Mouse (Mus musculus) mature B cell (primary cell): ENCODE results near the gene Fam221b.

ENCODE experiments used
- in situ Hi-C: fragments of 300-500 bp; cut with MboI; formaldehyde crosslinking; loops from 2 replicates; pipeline ENCODE4 v1.14.3; 2019

The Fam221b gene

DNA sequence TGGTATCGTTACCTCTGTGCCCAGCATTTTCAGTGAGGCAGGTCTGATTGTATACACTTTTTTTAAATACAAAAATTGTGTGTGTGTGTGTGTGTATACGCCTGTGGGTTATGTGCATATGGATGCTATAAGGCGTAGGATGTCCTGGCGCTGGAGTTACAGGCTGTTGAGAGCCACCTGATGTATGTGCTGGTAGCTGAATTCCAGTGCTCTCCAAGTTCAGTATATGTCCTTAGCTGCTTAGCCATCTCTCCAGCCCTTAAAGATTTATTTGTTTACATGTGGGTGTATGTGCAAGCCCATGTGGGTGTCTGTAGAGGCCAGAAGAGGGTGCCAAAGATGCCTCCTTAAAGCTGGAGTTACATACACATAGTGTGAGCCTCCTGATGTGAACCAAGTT is 11.8 kb downstream of the Fam221b start:
- in situ Hi-C loops, result no loop called here

DNA sequence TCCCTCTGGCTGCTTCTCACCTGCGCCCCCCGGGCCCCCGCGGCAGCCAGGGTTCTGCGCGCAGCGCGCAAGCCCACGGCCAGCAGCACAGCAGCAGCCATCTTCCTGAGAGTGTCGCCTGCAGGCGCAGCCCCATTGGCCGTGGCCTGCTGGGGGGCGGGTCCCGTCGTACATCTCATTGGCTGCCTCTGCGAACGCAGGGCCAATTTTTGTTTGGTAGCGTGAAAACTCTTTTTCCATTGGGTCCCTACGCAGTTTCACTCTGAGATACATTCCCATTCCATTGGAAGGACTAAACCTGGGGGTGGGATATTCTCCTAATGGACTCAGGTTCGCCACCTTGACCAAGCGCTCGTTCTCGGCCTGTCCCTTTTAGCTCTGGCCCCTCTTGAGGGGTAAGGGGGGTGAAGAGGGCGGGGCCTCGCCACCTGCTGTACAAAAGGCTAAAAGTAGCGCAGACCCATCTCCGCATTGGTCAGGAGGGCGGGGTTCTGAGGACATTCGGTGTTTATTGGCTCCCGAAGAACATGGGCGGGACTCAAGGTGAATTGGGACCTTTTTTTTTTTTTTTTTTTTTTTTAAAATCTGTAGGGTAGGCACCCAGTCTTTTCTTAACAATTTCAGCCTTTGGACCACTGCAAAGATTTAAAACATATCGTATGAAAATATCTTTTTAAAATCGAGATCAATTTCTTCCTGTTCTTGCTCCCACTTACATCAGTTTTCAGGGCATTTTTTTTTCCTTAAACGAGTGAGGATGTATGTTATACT is 12.4 kb downstream of the Fam221b start, which contains the start of gene Hint2:
Hint2 (minus strand) TSS at position 128 of the 771 bp plus-strand sequence.
- in situ Hi-C loops, result no loop called here

DNA sequence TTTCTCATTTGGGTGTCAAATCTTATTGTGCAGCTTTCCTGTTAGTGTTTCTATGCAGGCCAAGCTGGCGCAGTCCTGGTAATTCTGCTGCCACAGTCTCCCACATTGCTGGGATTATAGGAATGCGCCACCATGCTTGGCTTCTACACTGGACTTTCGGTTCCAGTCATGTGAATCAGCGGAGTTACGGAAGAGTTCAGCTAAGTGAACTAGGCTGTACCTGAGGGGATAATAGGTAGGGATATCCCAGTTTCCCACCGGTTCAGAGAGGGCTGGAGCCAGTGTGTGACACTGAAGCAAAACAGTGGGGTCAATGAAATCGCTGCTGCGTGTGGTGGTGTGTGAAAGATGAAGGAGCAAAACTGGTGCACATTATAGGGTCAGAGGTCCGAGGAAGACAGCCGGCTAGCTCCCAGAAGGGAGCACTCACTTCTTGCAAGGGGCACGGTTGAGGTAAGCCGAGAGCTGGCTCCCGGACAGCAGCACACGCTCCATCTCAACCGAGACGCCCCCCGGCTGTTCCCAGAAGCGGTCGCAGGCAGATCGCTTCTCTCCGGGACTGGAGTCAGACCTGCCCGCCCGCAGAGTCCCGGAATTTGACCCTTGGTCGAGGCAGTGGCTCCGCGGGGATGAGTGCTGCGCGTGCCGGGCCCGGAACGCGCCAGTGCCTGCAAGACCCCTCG is 13.1 kb downstream of the Fam221b start:
- in situ Hi-C loops, result no loop called here

DNA sequence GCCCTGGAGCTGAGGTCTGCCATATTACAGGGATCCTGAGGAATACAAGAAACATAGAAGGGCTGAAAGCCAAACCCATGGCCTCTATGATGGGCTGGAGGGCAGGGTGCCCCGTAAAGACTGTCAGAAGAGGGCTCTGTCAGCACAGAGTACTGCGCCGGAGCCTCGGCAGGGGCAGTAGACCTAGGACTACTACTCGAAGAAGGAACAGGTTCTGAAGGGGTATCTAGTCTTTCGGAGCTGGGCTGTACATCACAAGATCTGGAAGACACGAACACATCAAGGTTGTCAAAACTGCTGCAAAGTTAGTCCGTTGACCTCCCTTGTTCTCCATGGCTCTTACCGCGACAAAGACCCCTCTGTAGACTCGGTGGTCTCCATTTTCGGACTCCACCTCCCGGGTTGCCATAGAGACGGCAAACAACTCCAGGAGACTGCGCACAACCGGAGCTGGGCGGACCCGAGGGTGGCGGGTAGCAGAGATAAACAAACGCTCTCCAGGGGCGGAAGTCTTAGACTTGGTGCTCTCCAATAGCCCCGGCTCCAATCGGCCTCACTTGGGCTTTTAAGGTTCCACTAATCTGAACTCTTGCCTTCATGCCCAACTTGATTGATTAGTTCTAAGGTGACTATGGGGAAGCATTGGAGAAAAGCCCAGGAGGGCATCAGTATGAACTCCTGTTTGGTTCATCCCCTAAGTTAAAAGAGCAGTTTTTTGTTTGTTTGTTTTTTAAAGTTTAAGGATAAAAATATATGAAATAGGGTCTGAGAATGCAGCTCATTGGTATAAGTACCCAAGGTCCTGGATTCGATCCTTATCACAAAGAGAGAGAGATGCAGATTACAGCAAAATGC is 15.6 kb downstream of the Fam221b start, which contains the start of gene Spag8:
Spag8 (minus strand) TSS at position 434 of the 855 bp plus-strand sequence.
- in situ Hi-C loops, result no loop called here

DNA sequence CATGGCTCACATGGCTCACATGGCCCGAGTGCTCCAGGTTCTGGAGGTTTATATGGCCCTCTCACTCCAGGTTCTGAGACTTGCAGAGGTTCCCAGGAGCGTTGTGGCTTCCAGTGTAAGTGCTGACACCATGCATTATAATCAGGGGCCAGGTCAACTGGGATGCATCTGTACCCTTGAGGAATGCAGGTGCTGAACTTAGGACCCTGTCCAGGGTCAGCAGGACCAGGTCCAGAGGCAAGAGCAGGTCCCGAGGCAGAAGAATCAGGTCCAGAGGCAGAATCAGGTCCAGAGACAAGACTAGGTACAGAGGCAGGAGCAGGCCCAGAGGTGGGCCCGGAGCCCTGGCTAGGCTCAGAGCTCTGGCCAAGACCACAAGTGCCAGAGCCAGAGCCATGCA is 16.2 kb downstream of the Fam221b start:
- in situ Hi-C loops, result no loop called here

DNA sequence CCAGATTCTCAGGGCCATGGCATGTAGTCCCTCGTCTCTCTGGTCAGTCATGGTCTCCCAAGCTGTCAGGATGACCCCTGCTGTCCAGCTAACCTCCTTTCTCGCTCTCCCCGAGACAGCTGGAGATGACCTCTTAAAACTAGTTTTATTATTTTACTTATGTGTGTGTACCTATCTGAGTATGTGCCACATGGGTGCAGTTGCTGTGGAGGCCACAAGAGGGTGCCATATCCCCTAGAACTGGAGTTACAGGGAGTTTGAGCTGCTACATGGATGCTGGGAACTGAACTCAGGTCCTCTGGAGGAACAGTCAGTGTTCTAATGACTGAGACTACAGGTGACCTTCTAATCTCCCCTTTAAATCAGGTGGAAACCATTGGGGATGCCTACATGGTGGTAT is 19.2 kb downstream of the Fam221b start:
- in situ Hi-C loops, result no loop called here

DNA sequence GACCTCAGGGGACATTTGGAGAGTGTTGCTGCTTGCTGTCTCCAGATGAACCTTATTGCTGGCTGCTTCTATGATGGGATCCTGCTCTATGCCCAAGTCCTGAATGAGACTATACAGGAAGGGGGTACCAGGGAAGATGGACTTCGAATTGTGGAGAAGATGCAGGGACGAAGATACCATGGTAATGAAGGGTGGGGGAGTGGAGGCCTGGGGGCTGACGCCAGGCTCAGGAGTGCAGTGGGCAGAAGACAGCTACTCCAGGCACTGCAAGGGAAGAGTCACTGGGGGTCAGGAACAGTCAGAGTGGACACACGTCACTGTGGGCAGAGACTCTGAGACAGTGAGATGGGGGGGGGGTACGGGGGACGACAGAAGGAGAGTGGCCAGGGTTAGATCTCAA is 28.5 kb downstream of the Fam221b start:
- in situ Hi-C loops, result no loop called here

DNA sequence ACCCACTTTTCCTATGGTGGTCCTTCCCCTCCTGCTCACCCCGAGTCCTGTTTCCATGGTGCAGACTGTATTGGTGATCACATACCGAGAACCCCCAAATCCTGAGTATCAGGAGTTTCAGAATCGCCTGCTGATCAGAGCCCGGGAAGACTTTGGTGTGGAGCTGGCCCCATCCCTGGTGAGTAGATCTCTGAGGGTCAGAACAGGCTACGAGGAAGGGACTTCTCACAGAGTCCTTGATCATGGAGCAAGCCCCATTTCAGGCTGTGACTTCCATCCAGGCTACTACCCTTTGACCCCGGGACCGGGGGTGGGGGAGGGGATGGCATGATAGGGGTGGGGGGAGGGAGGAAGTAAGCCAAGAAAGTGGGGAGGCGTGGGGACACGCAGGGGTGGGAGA is 28.9 kb downstream of the Fam221b start:
- in situ Hi-C loops, result no loop called here

DNA sequence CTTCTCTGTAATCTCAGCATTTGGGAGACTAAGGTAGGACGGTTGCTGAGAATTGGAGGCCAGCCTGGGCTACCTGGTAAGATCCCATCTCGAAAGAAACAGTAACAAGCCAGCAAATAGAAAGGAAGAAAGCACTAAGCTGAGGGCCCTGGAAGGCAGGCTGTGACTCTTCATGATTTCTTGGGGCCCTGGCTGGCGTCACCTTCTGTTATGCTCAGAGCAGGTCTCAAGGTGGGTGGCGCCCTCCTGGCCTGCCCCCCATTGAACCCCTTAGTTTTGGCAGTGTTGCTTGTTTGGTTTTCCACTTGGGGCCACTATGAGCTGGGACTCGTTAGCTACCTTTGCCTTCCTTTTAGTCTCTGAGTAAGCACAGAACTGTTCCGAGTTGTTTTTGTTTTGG is 32.2 kb downstream of the Fam221b start:
- in situ Hi-C loops, result no loop called here

DNA sequence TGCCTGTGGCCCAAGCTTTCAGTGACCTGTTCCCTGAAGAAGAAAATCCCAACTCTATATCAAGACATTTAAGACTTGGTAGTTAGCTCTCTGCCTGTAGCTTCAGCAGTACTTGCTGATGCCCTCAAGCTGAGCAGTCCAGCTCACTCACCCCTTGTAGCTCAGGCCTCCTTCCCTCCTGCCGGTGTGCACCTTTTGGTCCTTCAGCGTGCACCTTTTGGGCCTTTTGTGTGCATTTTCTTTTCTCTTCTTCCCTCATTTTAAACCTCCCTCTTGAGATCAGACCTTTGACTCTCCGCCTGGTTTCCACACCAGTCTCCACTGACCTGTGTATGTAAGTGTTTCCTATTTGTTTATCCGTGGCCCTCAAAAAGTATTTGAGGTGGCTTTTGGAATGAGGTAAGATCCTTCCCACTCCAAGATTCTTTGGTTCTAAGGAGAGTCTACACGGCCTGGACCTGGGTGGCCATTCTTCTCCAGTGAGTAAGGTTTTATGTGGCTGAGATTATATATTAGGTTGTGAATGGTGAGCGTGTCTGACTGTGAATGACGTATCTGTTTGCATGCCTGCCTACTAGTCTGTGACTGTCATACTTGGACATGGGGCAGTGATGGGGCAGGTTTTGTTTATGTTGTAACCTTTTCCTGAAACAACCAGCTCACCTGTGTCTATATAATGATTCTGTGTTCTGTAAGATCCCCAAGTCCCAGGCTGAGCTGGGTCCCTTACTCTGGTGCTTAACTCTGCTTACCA is 34.1 kb downstream of the Fam221b start:
- in situ Hi-C loops, result no loop called here

DNA sequence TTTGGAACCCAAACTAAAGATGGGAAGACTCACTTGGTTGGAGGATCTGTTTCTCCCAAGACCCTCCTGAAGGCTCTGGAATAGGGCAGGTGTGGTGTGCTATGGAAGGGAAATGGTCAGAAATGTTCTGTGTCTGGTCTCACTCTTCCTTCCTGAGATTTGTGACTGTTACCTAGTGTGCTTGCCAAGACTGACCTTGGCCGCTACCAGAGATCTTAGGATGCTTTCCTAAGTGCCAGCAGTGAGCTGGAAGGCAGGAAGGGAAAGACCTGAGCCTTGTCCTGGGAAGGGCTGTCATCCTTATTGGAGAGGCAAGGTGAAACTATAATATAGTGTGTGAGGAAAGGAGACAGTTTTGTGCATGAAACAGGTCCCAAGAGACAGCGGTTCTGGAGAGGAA is 35.2 kb downstream of the Fam221b start:
- in situ Hi-C loops, result no loop called here

DNA sequence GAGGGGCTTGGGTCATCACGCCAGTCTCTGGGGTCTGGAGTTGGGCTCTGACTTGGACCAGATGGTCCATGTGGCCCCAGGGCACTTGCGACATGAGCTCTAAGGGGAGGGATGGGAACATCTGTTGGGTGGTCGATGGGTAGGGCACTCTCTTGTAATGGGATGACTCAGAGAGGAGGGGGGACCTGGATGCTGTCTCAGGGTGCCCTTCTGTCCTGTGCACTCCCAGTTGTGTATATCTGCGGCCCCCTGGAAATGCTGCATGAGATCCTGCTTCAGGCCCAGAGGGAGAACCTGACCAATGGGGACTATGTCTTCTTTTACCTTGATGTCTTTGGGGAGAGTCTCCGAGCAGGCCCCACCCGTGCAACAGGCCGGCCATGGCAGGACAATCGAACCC is 35.6 kb downstream of the Fam221b start:
- in situ Hi-C loops, result no loop called here

DNA sequence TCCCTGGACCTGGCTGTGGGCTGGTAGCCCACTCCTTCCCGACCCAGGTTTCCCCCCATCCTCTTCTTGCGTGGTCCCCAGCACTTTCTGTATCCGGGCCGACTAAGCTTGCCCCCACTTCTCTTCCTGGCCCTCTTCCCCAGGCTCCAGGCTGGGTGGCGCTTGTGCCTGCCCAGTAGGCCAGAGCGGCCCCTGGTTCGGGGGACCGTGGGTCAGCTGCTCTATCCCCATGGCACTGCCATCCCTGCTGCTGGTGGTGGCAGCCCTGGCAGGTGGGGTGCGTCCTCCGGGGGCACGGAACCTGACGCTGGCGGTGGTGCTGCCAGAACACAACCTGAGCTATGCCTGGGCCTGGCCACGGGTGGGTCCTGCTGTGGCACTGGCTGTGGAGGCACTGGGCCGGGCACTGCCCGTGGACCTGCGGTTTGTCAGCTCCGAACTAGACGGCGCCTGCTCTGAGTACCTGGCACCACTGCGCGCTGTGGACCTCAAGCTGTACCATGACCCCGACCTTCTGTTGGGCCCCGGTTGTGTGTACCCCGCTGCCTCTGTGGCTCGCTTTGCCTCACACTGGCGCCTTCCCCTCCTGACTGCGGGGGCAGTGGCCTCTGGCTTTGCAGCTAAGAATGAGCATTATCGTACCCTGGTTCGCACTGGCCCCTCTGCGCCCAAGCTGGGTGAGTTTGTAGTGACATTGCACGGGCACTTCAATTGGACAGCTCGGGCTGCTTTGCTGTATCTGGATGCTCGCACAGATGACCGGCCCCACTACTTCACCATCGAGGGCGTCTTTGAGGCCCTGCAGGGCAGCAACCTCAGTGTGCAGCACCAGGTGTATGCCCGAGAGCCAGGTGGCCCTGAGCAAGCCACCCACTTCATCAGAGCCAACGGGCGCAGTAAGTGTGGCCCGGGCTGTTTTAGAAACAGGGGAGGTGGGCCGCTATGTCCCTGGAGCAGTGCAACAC is 36.7 kb downstream of the Fam221b start:
- in situ Hi-C loops, result no loop called here

DNA sequence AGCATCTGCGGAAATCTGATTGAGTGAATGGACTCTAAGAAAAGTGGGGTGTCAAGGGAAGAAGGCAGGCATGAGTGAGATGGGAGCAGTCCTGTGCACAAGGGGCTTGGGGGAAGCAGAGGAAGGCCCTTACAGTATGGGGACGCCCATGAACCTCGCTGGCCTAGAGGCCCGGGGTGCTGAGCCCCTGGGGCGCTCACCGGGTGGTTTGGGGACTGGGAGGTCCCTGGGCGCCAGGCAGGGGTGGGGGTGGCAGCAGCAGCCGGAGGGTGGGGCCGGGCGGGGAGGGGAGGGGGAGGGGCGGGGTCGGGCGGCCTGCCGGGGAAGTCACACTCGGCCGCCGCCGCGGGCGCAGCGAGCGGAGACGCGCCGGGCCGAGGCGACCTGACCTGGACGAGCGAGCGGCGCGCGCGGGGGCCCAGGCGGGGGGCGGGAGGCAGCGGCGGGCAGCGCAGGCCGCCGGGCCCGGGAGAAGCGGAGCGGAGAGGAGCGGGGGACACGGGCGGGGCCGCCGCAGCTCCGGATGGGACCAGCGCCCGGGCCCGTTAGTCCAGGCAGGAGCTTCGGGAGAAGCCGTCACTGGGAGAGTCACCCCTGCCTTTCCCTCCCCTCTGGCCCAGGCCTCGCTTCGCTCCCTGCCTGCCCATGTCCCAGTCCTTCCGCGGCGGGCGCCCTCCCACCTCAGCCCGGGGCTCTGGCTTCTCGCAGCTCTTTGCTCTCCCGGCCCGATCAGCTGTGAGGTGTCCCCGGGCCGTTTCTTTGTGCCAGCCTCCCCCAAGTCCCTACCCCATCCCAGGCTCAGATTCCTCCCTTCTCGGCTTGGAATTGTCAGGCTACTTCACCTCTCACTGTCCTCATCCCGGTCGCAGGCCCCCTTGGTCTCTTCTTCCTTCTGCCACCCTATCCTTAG is 37.6 kb downstream of the Fam221b start, which contains the start of gene Npr2:
Npr2 (plus strand) TSS at position 890 of the 910 bp plus-strand sequence.
- in situ Hi-C loops, result no loop called here

DNA sequence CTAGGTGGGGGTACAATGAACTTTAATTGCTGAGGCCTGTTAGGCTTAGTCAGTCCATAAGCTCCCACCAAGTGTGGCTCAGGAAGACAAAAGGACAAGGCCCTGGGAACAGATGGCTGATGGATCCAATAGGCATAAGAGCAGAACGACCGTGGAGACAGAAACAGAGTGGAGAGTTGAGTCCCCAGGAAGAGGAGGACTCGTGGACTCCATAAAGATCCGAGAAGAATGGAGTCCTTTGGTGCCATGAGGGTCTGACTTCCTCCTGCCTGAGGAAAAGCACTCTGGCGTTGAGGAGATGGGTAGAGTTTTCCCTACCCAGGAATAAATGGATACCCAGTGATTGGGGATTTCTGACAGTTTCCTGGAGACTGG is 38.3 kb downstream of the Fam221b start:
- in situ Hi-C loops, result no loop called here

DNA sequence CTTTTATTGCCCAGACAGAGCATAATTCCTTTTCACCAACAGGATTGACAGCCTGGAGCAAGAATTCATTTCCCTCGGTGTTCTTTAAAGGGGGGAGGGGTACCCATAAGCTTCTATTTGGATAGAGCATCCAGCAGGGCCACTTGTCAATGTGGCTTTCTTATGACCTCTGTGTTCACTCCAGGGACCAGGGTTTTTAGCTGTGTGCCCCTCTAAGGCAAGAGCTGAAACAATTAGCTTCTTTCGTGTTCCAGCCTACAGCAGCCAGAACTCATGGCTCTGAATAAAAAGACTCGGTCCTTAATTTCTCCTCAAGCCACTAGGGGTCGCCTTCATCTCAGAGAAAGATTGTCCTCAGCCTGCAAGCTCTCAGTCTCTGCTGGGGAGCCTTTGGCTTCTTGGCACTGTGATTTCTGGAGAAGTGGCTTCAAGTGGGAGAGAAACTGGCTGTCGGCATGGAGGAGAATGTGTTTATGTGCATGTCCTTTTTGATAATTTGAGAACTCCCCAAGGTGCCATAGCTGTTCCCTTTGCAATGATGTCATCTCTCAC is 38.8 kb downstream of the Fam221b start:
- in situ Hi-C loops, result no loop called here

DNA sequence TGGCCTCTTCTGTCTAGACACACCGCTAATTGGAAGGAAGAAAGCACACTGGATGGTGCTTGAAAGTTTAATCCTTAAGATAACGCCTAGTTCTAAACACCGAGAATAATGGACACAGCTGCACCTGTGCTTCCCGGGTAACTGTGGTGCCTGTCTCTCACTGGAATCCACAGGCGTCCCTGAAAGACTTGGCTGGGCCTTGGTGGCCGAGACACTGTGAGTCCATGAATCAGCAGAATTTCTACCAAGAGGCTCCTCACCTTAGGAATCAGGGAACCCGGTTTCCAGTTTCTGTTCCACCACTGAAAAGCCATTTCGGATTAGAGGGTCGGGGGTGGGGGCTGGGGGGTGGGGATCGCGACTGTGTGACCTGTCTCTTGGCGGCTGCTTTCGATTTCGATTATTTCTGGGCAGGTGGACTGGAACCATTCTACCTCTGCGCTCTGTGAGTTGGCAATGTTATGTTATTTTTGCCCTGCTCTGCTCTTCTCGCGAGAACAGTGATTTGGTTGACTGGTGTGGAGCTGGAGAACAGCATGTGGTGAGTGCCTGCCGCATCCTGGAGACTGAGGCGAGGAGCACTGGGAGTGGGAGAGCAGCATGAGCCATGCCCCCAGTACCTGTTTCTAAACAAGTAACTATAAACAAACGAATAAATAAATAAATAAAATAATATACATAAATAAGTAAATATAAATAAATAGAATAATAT is 39.7 kb downstream of the Fam221b start:
- in situ Hi-C loops, result no loop called here

DNA sequence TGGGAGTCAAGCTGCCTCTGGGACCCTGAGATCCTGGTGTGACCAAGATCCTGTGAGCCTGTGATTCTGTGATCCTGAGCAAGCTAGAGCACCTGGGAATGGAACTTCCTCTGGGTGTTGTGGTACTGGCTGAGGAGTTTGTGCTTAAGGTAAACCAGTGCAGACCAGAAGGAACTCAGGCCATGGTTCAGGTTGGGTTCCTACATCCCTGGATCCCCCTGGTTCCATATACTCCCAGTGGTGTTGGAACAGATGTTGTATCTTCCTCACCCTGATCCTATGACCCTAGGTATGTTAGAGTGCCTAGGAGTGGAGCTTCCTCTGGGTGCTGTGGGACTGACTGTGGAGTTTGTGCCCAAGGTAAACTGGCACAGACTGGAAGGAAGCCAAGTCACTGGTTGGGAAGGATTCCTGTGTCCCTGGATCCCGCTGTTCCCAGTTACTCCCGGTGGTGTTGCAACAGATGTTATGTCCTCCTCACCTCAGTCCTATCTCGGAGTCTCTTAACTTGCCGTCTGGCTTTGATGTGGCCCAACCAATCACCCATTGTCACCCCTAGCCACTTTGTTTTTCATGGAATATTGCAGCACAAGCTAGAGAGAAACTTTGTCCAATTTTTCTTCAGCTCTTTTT is 48.7 kb downstream of the Fam221b start:
- in situ Hi-C loops, result no loop called here
